Mouse (Mus musculus) inflammation-experienced regulatory T-cells, adult 6 months (primary cell): ENCODE results near the gene Gm5460. TPM values are rescaled to one million over a fixed set of nuclear protein-coding genes. Genes with fewer than 3 reads are reported as not detected.

ENCODE experiments used
- ATAC-seq: one replicate; pipeline ENCODE4 v1.8.0; 2017
- polyA plus RNA-seq, 3 experiments: library from polyadenylated mRNA; unstranded; fragments of 100-300 nt; shearing (Covaris generic); gene quantifications; one replicate each; pipeline ENCODE4 v1.2.1; 2017

Gm5460 gene
- polyA plus RNA-seq = not detected

- ATAC-seq = no peak
These were observed at the start of gene Gm5460 for GRCm38 (mm10) chr14:34016381-34016780. Gm5460 (plus strand) TSS chr14:34016758.

- ATAC-seq = no peak
These were observed 43.9 kb upstream of the Gm5460 start for GRCm38 (mm10) chr14:33972679-33973078.

GRCm38 (mm10) chr14:33974752-33975151 is 41.8 kb upstream of the Gm5460 start:
- ATAC-seq = no peak

DNA sequence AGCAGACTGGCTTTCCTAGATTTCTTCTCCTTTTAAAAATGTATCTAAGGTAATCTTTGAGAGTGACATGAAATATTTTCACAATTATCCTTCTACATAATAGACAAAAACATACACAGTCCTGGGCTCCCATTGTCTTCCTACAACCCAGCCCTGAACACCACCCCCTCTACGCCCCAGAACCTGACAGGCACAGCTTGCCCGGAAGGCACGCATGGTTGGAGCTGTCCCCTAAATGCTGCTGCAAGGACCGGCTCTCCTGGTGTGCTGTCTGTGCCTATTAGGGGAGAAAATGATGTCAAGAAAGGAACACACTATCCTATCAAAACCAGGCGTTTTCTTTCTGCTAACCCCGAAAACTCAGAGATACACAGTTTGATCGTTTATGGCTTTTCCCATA is 38.8 kb upstream of the Gm5460 start:
- no peak for ATAC-seq

- ATAC-seq = no peak
These were observed 37.9 kb upstream of the Gm5460 start, which contains the start of gene Zfp488 for GRCm38 (mm10) chr14:33978604-33979059. Zfp488 (minus strand) TSS chr14:33978764.

DNA sequence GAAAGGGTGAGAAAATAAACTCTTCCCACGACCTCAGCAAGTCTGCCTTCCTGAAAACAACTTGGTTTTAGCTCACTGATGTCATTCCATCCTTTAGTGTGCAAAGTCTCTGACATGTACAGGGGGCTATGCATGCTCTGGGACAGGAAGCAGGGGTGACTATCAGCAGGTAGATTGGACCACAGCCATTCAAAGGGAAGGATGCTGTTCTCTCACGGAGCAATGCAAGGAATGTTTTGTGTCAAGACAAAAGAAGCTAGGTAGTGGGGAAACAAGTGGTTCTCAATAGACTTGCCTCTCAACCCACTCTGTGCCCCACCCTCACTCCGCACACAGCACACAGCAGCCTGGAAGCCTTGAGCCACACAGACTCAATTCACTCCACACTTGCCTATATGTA is 27.4 kb upstream of the Gm5460 start:
- no peak for ATAC-seq

DNA sequence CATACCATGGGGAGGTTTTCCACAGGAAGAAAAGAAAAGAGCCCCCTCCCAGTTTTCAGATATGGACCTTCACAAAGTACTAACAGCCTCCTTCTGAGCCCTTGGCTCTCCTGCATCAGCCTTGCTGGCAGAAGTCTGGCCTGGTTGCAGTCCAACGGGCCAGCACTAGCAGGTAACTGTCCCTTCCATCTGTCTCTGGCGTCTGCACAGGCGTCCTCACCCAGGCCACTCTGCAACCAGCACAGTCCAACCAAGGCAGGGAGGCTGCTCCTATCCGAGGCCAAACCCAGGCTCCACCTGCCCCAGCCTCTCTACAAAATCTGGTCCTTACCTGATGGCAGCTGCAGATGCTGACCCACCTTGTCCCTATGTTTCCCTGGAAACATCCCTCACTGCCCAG is 24.6 kb upstream of the Gm5460 start:
- no peak for ATAC-seq

DNA sequence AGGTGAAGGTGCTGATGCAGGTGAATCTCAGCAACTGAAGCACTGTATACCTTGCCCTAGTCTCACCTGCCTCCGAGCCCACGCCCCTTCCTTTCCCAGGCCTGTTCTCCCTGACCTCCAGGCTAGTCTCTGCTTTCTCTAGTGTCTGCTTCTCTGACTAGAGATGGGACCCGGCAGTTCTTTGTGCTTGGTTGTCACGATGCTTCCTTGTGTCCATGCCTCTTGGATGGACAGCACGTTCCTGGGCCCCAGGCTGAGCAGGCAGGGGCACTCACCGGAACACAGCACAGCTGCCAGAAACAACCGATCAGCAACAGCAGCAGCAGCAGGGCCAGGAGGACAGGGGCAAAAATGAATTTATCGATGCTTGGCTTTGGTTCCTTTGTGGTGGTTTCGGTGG is 23.5 kb upstream of the Gm5460 start:
- ATAC-seq = no peak

DNA sequence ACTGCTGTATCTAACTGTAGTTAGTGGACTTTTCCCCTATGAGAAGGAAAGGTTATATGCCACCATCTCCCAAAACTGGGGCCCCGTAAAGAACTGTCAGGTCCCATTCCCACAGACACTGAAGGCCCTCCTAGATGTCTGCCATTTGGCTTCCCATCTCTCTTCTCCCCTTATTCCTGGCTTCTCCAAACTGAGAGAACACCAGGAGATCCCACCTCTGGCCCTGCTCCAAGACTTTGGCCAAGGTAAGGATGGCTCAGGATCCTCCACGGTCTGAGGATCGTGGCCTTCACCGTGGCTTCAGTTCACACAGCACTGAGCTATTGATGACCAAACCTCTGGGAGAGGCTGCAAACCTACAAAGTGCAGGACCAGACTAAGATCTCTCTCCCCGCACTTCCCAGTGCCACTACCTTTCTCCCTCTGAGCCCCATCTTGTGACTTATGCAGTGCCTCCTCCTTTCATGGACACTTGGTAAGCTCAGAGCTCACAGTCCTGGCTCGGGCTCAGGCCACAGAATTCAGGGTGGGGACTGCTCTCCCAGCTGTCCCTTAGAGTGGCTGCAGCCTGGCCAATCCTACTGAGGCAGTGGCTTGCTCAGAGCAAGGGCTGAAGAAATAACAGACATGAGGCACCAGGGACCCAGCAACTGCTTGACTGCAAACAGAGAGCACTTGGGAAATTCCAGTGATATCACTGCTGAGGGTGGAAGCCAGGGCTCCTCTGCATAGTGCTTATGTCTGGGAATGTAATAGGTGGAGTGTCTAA is 22.9 kb upstream of the Gm5460 start:
- ATAC-seq = no peak

- no peak for ATAC-seq
These were observed 19.1 kb upstream of the Gm5460 start for GRCm38 (mm10) chr14:33997427-33997826.

DNA sequence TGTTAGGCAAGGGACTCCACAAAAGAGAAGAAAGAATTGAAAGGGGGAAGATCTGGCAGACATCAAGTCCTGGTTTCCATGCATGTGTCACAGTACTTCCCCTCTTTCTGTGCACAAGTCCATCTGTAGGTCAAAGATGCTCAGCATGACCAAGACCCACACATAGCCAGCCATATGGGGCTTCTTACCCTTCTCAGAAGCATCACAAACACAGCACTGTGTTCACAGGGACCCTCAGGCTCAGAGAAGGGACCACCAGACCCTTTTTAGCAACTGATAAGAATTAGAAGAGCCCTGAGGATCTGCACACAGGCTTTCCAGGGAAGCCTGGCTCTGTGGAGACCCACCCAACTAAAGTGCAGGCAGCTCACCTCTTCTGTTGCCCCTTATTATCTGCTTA is 16.5 kb upstream of the Gm5460 start:
- no peak for ATAC-seq

GRCm38 (mm10) chr14:34001445-34001844 is 15.1 kb upstream of the Gm5460 start:
- ATAC-seq = no peak

GRCm38 (mm10) chr14:34002358-34002757 is 14.2 kb upstream of the Gm5460 start:
- no peak for ATAC-seq

DNA sequence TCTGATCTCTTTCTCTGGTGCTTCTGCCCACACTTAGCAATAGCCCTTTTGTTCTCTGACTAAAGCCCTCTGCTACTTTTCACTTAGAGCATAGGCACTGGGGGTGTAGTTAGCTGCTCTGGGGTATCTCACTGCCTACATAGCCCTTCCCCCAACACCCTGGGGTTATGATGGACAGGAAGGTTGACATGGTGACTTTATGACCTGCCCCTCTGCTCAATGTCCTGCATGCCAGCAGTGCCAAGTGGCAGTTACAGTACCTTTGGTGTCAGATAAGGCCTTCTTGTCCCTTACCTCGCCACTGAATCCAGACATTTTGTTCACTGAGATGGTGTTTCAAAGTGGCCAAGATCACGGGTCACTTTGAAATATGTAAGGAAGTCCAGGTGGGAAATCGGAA is 1.5 kb upstream of the Gm5460 start, which contains the start of gene Gm30083:
Gene Gm30083, minus strand, starts transcription at position 120 of the 400 bp plus-strand sequence.
- ATAC-seq = no peak

GRCm38 (mm10) chr14:34016938-34017337 is 380 bp downstream of the Gm5460 start:
- ATAC-seq = no peak

- no peak for ATAC-seq
These were observed 10.2 kb downstream of the Gm5460 start for GRCm38 (mm10) chr14:34026710-34027109.

- ATAC-seq = no peak
These were observed 17.5 kb downstream of the Gm5460 start for GRCm38 (mm10) chr14:34033841-34034610.

- ATAC-seq = no peak
These were observed 24.7 kb downstream of the Gm5460 start for GRCm38 (mm10) chr14:34041241-34041640.

- no peak for ATAC-seq
These were observed 26.8 kb downstream of the Gm5460 start for GRCm38 (mm10) chr14:34043341-34043740.

DNA sequence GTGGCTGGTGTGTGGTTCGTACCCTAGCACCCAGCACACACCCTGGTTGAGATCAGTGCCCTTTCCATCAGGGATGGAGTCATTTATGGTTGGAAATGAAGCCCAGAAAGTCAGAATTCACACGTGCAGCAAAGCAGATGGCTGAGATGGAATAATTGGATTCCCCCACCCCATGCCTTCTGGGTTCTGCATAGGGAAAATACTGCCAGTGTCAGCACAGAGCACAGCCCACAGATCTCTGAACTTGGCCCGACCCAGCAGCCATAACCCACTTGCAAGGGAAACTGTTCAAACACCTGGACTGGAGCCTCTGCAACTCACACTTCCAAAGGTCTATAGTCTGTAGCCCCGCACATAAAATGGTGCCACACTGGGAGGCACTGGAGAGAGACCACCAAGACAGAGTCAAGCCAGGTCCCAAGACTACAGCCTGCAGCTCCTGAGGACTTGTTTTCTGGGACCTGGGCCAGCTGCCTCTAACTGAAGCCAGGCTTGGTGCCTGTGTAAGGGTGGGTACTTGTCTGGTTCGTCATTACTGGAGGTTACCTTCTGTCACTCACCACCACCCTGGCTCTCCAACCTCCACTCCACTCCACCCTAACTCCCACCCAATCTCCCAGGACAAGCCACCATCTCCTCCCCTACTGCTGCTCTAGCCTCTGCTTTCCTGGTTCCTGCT is 33.7 kb downstream of the Gm5460 start:
- ATAC-seq = no peak

DNA sequence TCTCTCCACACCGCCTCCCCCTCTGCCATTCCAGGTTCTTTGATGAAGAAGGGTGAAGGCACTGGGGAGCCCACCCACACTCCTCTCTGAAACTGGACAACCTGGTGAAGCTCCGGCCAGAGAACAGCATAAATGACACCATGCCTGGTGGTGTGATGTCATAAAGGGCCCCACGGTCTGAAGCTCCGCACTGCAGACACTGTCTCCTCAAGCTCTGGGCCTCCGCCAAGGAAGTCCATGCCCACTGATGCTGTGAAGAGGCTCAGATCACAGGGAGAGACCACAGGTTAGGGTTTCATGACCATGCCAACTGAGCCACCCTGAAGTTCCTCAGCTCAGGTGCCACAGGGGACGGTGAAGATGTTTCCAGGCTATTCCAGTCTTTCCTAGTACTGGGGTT is 36.0 kb downstream of the Gm5460 start, which contains the start of gene Antxrl:
Gene Antxrl, plus strand, starts transcription at position 192 of the 400 bp plus-strand sequence.
- ATAC-seq = no peak

DNA sequence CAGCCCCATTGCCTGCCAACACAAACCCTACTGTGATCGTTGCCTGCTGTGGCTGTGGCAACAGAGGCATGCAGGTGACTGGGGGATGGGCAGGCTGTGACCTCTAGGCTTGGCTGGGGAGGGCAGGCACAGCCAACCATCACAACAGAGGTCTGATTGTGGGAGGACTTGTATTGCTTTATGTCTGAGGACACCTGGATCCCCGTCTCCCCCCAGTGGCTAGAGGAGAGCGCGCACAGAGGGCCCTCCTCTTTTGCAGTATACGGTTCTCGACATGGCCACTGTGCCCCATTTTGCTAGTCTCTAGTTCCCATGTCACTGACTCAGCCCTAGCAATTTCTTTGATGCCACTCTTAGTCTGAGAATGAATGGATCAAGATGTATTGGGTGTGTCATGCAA is 55.1 kb downstream of the Gm5460 start:
- no peak for ATAC-seq

GRCm38 (mm10) chr14:34075346-34075745 is 58.8 kb downstream of the Gm5460 start:
- ATAC-seq = no peak
